In the genomic region with DNA sequence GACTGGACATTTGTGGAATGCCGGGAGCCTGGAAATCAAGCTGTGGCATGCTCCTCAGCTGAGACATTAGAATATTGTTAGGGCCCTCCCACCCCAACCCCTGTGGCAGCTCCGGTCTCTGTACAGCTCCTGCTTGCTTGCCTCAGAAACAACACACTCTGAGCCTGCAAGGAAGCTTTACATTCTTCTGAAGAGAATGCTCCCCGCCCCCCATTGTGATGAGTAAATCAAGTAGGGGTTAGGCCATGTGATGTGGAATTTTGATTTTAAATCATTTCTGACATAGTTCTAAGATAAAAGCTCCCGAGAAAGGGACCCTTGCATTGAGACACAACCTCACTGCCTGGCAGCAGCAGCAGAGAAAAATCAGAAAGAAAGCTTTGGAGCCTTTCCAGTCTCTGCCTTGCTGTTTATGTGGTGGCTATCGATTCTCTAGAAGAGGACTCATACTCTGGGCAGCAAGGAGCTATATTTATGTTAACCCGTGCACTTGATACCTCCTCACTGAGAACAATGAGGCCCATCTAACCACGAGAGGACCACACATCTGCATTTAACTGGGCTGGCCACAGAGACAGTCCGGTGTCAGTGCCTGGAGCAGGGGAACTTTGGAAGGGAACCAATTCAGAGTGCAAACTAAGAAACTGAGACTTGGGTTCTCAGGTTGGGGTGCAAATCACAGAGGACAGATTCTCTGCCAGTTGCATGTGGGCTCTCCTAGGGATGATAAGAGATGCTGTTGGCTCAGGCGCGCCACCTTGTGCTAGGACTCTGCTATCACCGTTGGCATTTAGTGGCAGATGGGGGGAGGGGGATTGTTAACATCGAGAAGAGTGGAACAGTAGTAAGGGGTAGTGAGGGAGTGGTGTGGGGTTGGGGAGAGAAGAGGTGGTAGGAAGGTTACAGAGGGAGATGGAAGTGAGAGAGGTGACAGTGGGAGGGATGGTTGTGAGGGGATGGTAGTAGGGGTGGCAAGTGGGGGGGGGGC, we compare ENCODE assay signal across 8 mouse cellular contexts.
A peak's percentile ranks its signal among the peaks of the same experiment; 100 is the strongest.
DNase-seq lines count a peak whose midpoint lies in the region; ATAC-seq and TF ChIP-seq lines count a peak whose summit lies in the region.

No protein-coding gene starts in this region.

- no peaks in the 10 kb centered on the region for H3K9me3 ChIP-seq in stomach, embryonic 14.5 days (ENCODE audit: control insufficient read depth, low read depth, low read length)

- no peak overlapping the region for H3K4me3 ChIP-seq in gastrocnemius, adult 2 months
- no peak overlapping the region for H3K4me3 ChIP-seq in stomach, embryonic 14.5 days (ENCODE audit: low read depth, low read length)

- no peak overlapping the region for H3K9ac ChIP-seq in stomach, embryonic 14.5 days (replicated peaks; ENCODE audit: low read depth, low read length)

- peak; percentile 72 for TF ChIP-seq CTCF in gastrocnemius, adult 2 months (IDR thresholded peaks at IDR 0.05)

- no peaks in the 10 kb centered on the region for H3K36me3 ChIP-seq in stomach, embryonic 14.5 days (ENCODE audit: control insufficient read depth, insufficient read depth, low read length)

- no peaks in the 10 kb centered on the region for H3K27me3 ChIP-seq in stomach, embryonic 14.5 days (ENCODE audit: control insufficient read depth, insufficient read depth, low read length)

- no peak overlapping the region for H3K4me2 ChIP-seq in stomach, embryonic 14.5 days (replicated peaks; ENCODE audit: low read depth, low read length)

- DNase-seq in left cerebral cortex, adult 18-20 months (ENCODE audit: low spot score in 2 of 2) = peak; percentile 57 to 66
- no peak for DNase-seq in left cerebral cortex, adult 11 months (ENCODE audit: low spot score)
- peak; percentile 61 to 63 for DNase-seq in cerebellum, postnatal 36 days
- DNase-seq in gastrocnemius, adult 2 months = peak; percentile 63
- DNase-seq in induced T-regulatory cell, adult 2 months (ENCODE audit: low read depth) = peak; percentile 45
- peak; percentile 76 to 84 for DNase-seq in left cerebral cortex, postnatal 14 days (ENCODE audit: low spot score in 2 of 2)

- 14% methylated on average over 12 of the region's 12 CpGs for WGBS in stomach, embryonic 14.5 days

- no peak overlapping the region for H3K27ac ChIP-seq in gastrocnemius, adult 2 months
- peak overlapping the region; percentile 10; the same call in 1 of the 2 replicates for H3K27ac ChIP-seq in stomach, embryonic 14.5 days (ENCODE audit: low read length)

- peak; percentile 91 for ATAC-seq in megakaryocyte-erythroid progenitor cell, adult 5-6 weeks (replicated peaks; ENCODE audit: low FRiP score, low TSS enrichment, poor library complexity, severe bottlenecking)
- peak; percentile 72; the same call in 1 of the 2 replicates for ATAC-seq in stomach, embryonic 14.5 days (ENCODE audit: insufficient number of reproducible peaks, insufficient read depth, low FRiP score, low read depth)

- 0 out of 2 replicates have a peak, but pooled peaks cover 4% of the 10 kb centered on the region for H3K4me1 ChIP-seq in stomach, embryonic 14.5 days (ENCODE audit: control insufficient read depth, insufficient read depth, low read length)

- intact Hi-C loops in gastrocnemius, adult 2 months (cut with DNase I) = loop anchor here (5.0 to 10.0 kb wide), 2 partner anchors 81 to 204 kb away; no protein-coding TSS in a partner anchor
- intact Hi-C loops in left cerebral cortex, postnatal 14 days (cut with DNase I) = loop anchor here (5.0 to 10.0 kb wide), 4 partner anchors 86 to 456 kb away; no protein-coding TSS in a partner anchor
